Mouse (Mus musculus) embryonic facial prominence, embryonic 11.5 days (tissue): ENCODE results near the gene Cpne5. TPM values are rescaled to one million over a fixed set of nuclear protein-coding genes. Genes with fewer than 3 reads are reported as not detected.

Experiments
- ATAC-seq: fragments of 200-750 bp; cut with Nextera tagmentation; replicated peaks from 2 replicates; pipeline ENCODE4 v1.8.0; 2017; ENCODE audit warnings: low read depth; ENCODE audit not compliant: insufficient number of reproducible peaks, low FRiP score, low TSS enrichment
- DNase-seq: peaks from one replicate; pipeline ENCODE4 v3.0.0-alpha.2; 2015; ENCODE audit warnings: low spot score
- H3K27ac ChIP-seq: fragments of 300-500 bp; sonication (generic); replicated peaks from 2 replicates; pipeline ENCODE4 v1.5.1; 2014; ENCODE audit warnings: mild to moderate bottlenecking, low read depth, low read length, control low read depth
- H3K27me3 ChIP-seq: fragments of 300-500 bp; sonication (generic); 2 replicates; pipeline ENCODE4 v1.6.1; 2014; ENCODE audit warnings: mild to moderate bottlenecking, low read length, moderate library complexity, mixed read lengths; ENCODE audit not compliant: control insufficient read depth, insufficient read depth
- H3K36me3 ChIP-seq: fragments of 300-500 bp; sonication (generic); replicated peaks from 2 replicates; pipeline ENCODE4 v1.6.1; 2014; ENCODE audit warnings: low read depth, mild to moderate bottlenecking, low read length, moderate library complexity, mixed read lengths; ENCODE audit not compliant: control insufficient read depth, insufficient read depth
- H3K4me1 ChIP-seq: fragments of 300-500 bp; sonication (generic); 2 replicates; pipeline ENCODE4 v1.6.1; 2014; ENCODE audit warnings: low read length, mixed read lengths; ENCODE audit not compliant: control insufficient read depth, insufficient read depth
- H3K4me2 ChIP-seq: fragments of 300-500 bp; sonication (generic); 2 replicates; pipeline ENCODE4 v1.6.1; 2014; ENCODE audit warnings: low read depth, mild to moderate bottlenecking, control low read depth, low read length, moderate library complexity
- H3K4me3 ChIP-seq: fragments of 300-500 bp; sonication (generic); 2 replicates; pipeline ENCODE4 v1.5.1; 2014; ENCODE audit warnings: low read depth, low read length, control low read depth
- H3K9ac ChIP-seq: fragments of 300-500 bp; sonication (generic); replicated peaks from 2 replicates; pipeline ENCODE4 v1.6.1; 2014; ENCODE audit warnings: mild to moderate bottlenecking, control low read depth, low read length
- H3K9me3 ChIP-seq: fragments of 300-500 bp; sonication (generic); replicated peaks from 2 replicates; pipeline ENCODE4 v1.6.1; 2016; ENCODE audit warnings: mild to moderate bottlenecking, low read length, inconsistent platforms, mixed read lengths; ENCODE audit not compliant: control insufficient read depth
- WGBS: fragments of 180-500 bp; shearing (Covaris S2); extraction: QIAGEN DNeasy Blood & Tissue Kit; methylation state at CpG from one replicate; pipeline ENCODE4 v1.1.7; 2014; 5-methylcytosine and 5-hydroxymethylcytosine counted together
- polyA plus RNA-seq: library from polyadenylated mRNA; unstranded; fragments of >200 nt; fragmentation: Nextera tagmentation; extraction: Ambion mirVana; gene quantifications from 2 replicates; pipeline ENCODE4 v1.2.1, GENCODE M21; 2014

Cpne5 gene
- polyA plus RNA-seq, 1 experiment from 2014 or later: 4.5 TPM

DNA sequence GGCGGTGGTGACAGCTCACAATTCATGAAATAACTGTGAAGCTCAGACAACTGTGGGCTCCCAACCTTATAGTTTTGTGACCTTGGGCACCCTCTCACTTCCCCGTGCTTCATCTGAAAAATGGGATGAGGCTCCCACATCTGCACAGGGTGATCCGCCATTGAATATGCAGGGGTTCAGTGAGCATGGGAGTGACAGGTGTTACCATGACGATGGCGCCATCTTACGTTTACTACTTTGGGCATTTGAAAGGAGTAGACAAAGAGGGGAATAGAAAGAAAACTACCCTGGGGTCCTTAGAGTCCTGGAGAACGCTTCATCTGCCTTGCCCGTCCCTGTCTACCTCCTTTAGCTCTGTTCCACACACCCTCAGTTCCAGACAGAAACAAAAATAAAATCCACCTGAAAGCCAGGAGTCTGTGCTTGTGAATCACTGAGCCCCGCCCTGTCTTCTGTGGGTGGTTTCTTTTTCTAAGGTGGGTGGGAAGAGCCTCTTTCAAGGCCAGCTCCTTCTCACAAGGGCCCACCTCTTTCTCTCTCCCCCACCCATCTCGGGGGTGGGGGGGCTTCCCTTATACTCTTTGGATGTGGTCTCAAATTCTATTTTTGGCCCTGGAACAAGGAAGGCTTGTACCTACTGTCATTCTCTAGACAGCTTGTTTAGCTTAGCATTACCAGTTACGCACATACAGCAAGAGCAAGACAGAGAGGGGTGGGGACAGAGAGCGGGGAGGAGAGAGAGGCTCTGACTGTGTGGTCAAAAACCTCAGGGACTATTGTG lies 82.4 kb downstream of the Cpne5 start:
- Histone ChIP-seq H3K27me3 (no peaks in the 10 kb centered on the region), H3K4me2 (no peak overlapping the region), H3K36me3 (no peaks in the 10 kb centered on the region), H3K4me1 (no peaks in the 10 kb centered on the region), H3K9ac (no peak overlapping the region), H3K4me3 (no peak overlapping the region), H3K9me3 (no peaks in the 10 kb centered on the region), H3K27ac (no peak overlapping the region)
- ATAC-seq (no peak), DNase-seq (no peak)
- 68% methylated on average over 12 of the region's 12 CpGs for WGBS

- WGBS: 90% methylated on average over 13 of the region's 13 CpGs
These were observed 83.7 kb downstream of the Cpne5 start for GRCm38 (mm10) chr17:29154247-29154646.

GRCm38 (mm10) chr17:29152547-29152946 lies 85.4 kb downstream of the Cpne5 start:
- H3K4me2 ChIP-seq: no peak overlapping the region
- no peak overlapping the region for H3K9ac ChIP-seq
- no peaks in the 10 kb centered on the region for H3K36me3 ChIP-seq
- H3K4me3 ChIP-seq: no peak overlapping the region
- H3K27ac ChIP-seq: no peak overlapping the region
- no peaks in the 10 kb centered on the region for H3K27me3 ChIP-seq
- H3K9me3 ChIP-seq: no peaks in the 10 kb centered on the region
- no peak for DNase-seq
- no peaks in the 10 kb centered on the region for H3K4me1 ChIP-seq
- ATAC-seq: no peak
- 79% methylated on average over 5 of the region's 5 CpGs for WGBS

More at GRCm38 (mm10) chr17:29154247-29154646, 83.7 kb downstream of the Cpne5 start:
- H3K4me3 ChIP-seq: no peak overlapping the region
- H3K9ac ChIP-seq: no peak overlapping the region
- H3K4me1 ChIP-seq: no peaks in the 10 kb centered on the region
- H3K36me3 ChIP-seq: no peaks in the 10 kb centered on the region
- ATAC-seq (no peak), DNase-seq (no peak)
- no peaks in the 10 kb centered on the region for H3K9me3 ChIP-seq
- H3K4me2 ChIP-seq: no peak overlapping the region
- no peak overlapping the region for H3K27ac ChIP-seq
- H3K27me3 ChIP-seq: no peaks in the 10 kb centered on the region

GRCm38 (mm10) chr17:29149766-29150165 lies 88.2 kb downstream of the Cpne5 start:
- 72% methylated on average over 7 of the region's 7 CpGs for WGBS
- Histone ChIP-seq H3K9ac (no peak overlapping the region), H3K9me3 (no peaks in the 10 kb centered on the region), H3K27ac (no peak overlapping the region), H3K36me3 (no peaks in the 10 kb centered on the region), H3K4me2 (no peak overlapping the region), H3K27me3 (no peaks in the 10 kb centered on the region), H3K4me1 (no peaks in the 10 kb centered on the region), H3K4me3 (no peak overlapping the region)
- no peak for DNase-seq
- ATAC-seq: no peak

- ATAC-seq (no peak), DNase-seq (no peak)
- H3K4me3 ChIP-seq: no peak overlapping the region
- no peaks in the 10 kb centered on the region for H3K27me3 ChIP-seq
- no peaks in the 10 kb centered on the region for H3K4me1 ChIP-seq
- H3K9ac ChIP-seq: no peak overlapping the region
- H3K27ac ChIP-seq: no peak overlapping the region
- H3K36me3 ChIP-seq: no peaks in the 10 kb centered on the region
- no peak overlapping the region for H3K4me2 ChIP-seq
- H3K9me3 ChIP-seq: no peaks in the 10 kb centered on the region
- 86% methylated on average over 6 of the region's 6 CpGs for WGBS
These were observed 90.2 kb downstream of the Cpne5 start for GRCm38 (mm10) chr17:29147773-29148172.

- ATAC-seq: no peak
- Histone ChIP-seq H3K4me3 (no peak overlapping the region), H3K9me3 (no peaks in the 10 kb centered on the region), H3K27me3 (no peaks in the 10 kb centered on the region), H3K4me1 (no peaks in the 10 kb centered on the region), H3K9ac (no peak overlapping the region), H3K36me3 (no peaks in the 10 kb centered on the region), H3K27ac (no peak overlapping the region), H3K4me2 (no peak overlapping the region)
- DNase-seq: no peak
- WGBS: 79% methylated on average over 14 of the region's 14 CpGs
These were observed 90.7 kb downstream of the Cpne5 start for GRCm38 (mm10) chr17:29147273-29147672.

DNA sequence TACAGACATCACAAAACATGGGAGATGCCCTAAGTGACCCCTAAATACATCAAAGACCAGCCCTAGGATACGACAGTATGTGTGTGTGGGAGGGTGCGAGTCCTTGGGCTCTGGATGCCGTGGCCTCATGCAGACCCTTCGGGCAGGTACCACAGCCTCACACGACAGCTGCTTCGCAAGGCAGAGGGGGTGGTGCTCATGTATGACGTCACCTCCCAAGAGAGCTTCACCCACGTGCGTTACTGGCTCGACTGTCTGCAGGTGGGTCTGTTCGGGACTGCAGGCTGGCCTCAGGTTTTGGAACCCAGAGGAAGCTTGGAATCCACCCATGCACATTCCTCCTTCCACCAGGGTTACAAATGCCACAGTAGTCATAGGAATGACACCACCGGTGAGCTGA lies 92.9 kb downstream of the Cpne5 start:
- Histone ChIP-seq H3K27me3 (no peaks in the 10 kb centered on the region), H3K36me3 (no peaks in the 10 kb centered on the region), H3K4me1 (no peaks in the 10 kb centered on the region), H3K9me3 (no peaks in the 10 kb centered on the region), H3K4me2 (no peak overlapping the region), H3K9ac (no peak overlapping the region), H3K27ac (no peak overlapping the region), H3K4me3 (no peak overlapping the region)
- 93% methylated on average over 12 of the region's 12 CpGs for WGBS
- DNase-seq (no peak), ATAC-seq (no peak)

DNA sequence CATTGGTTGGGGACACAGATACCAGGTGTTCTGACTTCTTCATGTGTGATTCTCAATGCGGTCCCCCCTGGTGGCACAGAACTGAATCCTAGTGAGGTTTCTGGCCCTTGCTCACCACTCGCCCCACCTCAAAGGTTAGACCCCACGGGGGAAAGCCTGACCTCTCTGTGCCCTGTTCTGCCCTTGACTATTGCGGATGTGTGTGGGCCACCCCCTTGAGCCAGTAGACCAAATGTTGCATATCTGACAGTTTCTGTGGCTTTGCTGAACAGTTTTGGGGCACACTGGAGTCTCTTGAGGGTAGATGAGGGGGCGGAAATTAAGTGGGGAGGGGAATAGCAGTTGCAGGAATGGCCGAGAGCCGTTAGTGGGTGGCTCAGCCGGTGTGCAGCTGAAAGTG lies 94.7 kb downstream of the Cpne5 start:
- Histone ChIP-seq H3K36me3 (no peaks in the 10 kb centered on the region), H3K4me2 (no peak overlapping the region), H3K4me1 (no peaks in the 10 kb centered on the region), H3K4me3 (no peak overlapping the region), H3K9ac (no peak overlapping the region), H3K27me3 (no peaks in the 10 kb centered on the region), H3K9me3 (no peaks in the 10 kb centered on the region), H3K27ac (no peak overlapping the region)
- 80% methylated on average over 8 of the region's 8 CpGs for WGBS
- ATAC-seq (no peak), DNase-seq (no peak)
